Mouse (Mus musculus) liver, adult 2 months (tissue): ENCODE results near the gene Itsn1. TPM values are rescaled to one million over a fixed set of nuclear protein-coding genes. Genes with fewer than 3 reads are reported as not detected.
A peak's percentile ranks its signal among the peaks of the same experiment; 100 is the strongest.

Source experiments
- DNase-seq: peaks from one replicate; pipeline ENCODE4 v3.0.0-alpha.2; 2011; ENCODE audit warnings: low read depth, low spot score; ENCODE audit errors: extremely low read depth
- H3K27ac ChIP-seq: fragments of 200-500 bp; replicated peaks from 2 replicates; pipeline ENCODE4 v1.5.1; 2012; ENCODE audit warnings: low read depth, mild to moderate bottlenecking, control low read depth, inconsistent platforms, low read length; ENCODE audit not compliant: insufficient read depth
- H3K27me3 ChIP-seq: fragments of 200-500 bp; 2 replicates; pipeline ENCODE4 v1.6.1; 2012; ENCODE audit warnings: mild to moderate bottlenecking, moderate library complexity, low read length, inconsistent platforms; ENCODE audit not compliant: control insufficient read depth, insufficient read depth
- H3K36me3 ChIP-seq: fragments of 200-500 bp; 2 replicates; pipeline ENCODE4 v1.6.1; 2012; ENCODE audit warnings: low read length, inconsistent platforms; ENCODE audit not compliant: control insufficient read depth, insufficient read depth
- H3K4me1 ChIP-seq: fragments of 200-500 bp; 2 replicates; pipeline ENCODE4 v1.6.1; 2011; ENCODE audit warnings: low read length; ENCODE audit not compliant: control insufficient read depth, insufficient read depth
- H3K4me3 ChIP-seq: fragments of 200-500 bp; 2 replicates; pipeline ENCODE4 v1.5.1; 2011; ENCODE audit warnings: low read depth, mild to moderate bottlenecking, control low read depth, low read length, moderate library complexity; ENCODE audit not compliant: insufficient read depth
- H3K79me2 ChIP-seq: fragments of 200-500 bp; 2 replicates; pipeline ENCODE4 v1.6.1; 2012; ENCODE audit warnings: inconsistent platforms, mild to moderate bottlenecking, low read length, moderate library complexity; ENCODE audit not compliant: control insufficient read depth, insufficient read depth
- H3K9ac ChIP-seq: fragments of 200-500 bp; 2 replicates; pipeline ENCODE4 v1.6.1; 2012; ENCODE audit warnings: low read depth, mild to moderate bottlenecking, control low read depth, inconsistent platforms, low read length
- CTCF ChIP-seq: fragments of 200-500 bp; IDR thresholded peaks from 2 replicates; pipeline ENCODE4 v1.5.1; 2011; ENCODE audit warnings: low read depth, low read length, control low read depth
- POLR2A ChIP-seq: fragments of 200-500 bp; IDR thresholded peaks from 2 replicates; pipeline ENCODE4 v1.6.1; 2011; ENCODE audit warnings: low read length, control low read depth; ENCODE audit not compliant: insufficient read depth; ENCODE audit errors: extremely low read depth
- WGBS: fragments of 180-500 bp; shearing (Covaris S2); methylation state at CpG from one replicate; pipeline ENCODE4 v1.1.7; 2018; 5-methylcytosine and 5-hydroxymethylcytosine counted together
- polyA plus RNA-seq: library from polyadenylated mRNA; depleted of rRNA; stranded (reverse); fragments of >200 nt; gene quantifications from 2 replicates; pipeline ENCODE4 v1.2.3, GENCODE M21; 2012
- total RNA-seq: library from RNA; depleted of rRNA; stranded (reverse); fragments of >200 nt; gene quantifications from 2 replicates; pipeline ENCODE4 v1.2.3, GENCODE M21; 2014

The Itsn1 gene
- total and polyA plus RNA-seq, 2 experiments: 13.6 to 16.3 TPM

DNA sequence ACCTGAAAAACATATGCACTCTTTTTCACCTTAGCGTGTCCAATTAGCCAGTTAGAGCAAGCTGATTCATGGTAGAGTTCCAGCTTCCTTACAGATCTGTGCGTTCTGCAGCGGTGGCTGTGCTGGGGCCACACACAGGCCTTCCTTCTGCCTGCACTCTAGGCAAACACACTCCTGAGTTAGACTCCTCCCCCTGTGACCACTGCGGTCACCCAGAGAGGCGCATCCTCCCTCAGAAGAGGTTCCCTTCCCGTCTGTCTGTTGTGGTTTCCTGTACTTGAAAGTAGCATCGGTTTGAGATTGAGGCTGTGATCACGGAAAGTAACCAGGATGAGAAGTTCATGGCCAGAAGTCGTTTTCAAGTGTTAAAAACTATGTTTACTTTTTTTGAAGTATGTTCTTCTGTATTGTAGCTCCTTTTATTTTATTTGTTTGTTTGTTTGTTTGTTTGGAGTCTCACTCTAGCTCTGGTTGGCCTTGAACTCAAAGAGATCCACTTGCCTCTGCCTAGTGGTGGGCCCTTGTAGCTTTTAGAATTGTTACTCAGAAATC is 96.8 kb downstream of the Itsn1 start:
- Histone ChIP-seq H3K27me3 (no peaks in the 10 kb centered on the region), H3K4me1 (peaks cover 27% of the 10 kb centered on the region), H3K27ac (peak overlapping the region; percentile 7; the same call in 1 of the 2 replicates), H3K79me2 (peaks cover 4% of the 10 kb centered on the region; the same call in 1 of the 2 replicates), H3K36me3 (peaks cover 14% of the 10 kb centered on the region), H3K9ac (no peak overlapping the region), H3K4me3 (no peak overlapping the region)
- DNase-seq: peak; percentile 43
- TF ChIP-seq CTCF (no peak), POLR2A (no peak)
- WGBS: 36% methylated on average over 9 of the region's 9 CpGs

DNA sequence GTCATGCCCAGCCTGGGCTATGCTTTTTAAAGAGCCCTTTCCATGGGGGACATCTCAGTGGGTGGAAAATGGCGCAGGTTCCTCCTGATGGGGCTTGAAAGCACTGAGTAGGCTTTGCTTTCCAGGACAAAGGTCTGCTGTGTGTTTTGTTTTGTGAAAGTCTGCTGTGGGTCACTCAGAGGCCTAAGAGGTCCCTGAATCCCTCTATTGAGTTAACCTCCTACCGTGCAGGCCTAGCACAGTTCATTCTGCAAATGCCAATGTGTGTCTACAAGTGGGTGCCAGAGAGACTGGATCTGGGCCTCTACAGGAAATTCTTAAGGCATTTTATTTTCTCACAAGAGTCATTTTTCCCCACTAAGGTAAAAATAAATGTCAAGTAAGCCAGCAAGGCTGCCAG is 97.8 kb downstream of the Itsn1 start:
- Histone ChIP-seq H3K4me1 (peaks cover 27% of the 10 kb centered on the region), H3K36me3 (peaks cover 13% of the 10 kb centered on the region), H3K27ac (peak overlapping the region; percentile 86), H3K27me3 (no peaks in the 10 kb centered on the region), H3K9ac (no peak overlapping the region), H3K79me2 (peaks cover 4% of the 10 kb centered on the region; the same call in 1 of the 2 replicates), H3K4me3 (no peak overlapping the region)
- DNase-seq: peak; percentile 57
- WGBS: 35% methylated on average over 2 of the region's 2 CpGs
- TF ChIP-seq POLR2A (no peak), CTCF (no peak)

DNA sequence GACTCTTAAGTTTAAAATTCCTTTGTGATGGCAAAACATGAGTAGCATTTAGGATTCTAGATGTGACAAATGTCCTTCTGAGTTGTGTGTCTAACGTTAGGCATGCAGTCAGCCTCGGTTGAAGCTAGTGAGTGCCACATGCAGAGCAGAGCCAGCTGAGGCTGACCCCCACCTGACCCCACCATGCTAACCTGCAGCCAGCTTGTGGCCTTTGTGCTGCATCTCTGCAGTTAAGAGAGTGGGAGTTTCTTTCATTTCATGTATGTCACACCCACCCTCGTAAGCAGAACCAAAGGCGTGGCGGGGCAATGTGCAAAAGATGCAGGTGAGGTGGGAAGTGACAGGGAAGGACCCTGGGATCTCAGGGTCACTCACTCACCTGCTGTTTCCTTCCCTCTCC is 98.4 kb downstream of the Itsn1 start:
- Histone ChIP-seq H3K79me2 (peaks cover 4% of the 10 kb centered on the region; the same call in 1 of the 2 replicates), H3K4me1 (peaks cover 30% of the 10 kb centered on the region), H3K27me3 (no peaks in the 10 kb centered on the region), H3K27ac (peak overlapping the region; percentile 80), H3K36me3 (peaks cover 9% of the 10 kb centered on the region), H3K4me3 (no peak overlapping the region), H3K9ac (0 out of 2 replicates have a peak overlapping the region, but pooled peaks have one; percentile 38)
- DNase-seq: no peak
- WGBS: 41% methylated on average over 5 of the region's 5 CpGs
- TF ChIP-seq CTCF: no peak
- TF ChIP-seq POLR2A: no peak

DNA sequence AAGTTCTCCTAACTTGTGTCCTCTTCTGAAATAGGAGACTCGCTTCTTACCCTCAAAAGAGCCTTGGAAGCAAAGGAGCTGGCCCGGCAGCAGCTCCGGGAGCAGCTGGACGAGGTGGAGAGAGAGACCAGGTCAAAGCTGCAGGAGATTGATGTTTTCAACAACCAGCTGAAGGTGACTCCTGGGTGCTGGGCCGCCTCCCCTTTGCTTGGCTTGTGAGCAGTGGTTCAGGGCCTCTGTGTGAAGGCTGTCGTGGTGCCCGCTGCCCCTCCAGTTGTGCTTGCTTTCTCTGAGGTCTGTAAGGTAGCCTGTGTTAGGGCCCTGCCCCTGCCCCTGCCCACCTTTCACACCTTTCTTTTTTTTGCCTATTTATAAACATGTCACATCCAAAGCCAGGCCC is 99.1 kb downstream of the Itsn1 start:
- peak overlapping the region; percentile 91 for H3K27ac ChIP-seq
- 22% methylated on average over 7 of the region's 7 CpGs for WGBS

DNA sequence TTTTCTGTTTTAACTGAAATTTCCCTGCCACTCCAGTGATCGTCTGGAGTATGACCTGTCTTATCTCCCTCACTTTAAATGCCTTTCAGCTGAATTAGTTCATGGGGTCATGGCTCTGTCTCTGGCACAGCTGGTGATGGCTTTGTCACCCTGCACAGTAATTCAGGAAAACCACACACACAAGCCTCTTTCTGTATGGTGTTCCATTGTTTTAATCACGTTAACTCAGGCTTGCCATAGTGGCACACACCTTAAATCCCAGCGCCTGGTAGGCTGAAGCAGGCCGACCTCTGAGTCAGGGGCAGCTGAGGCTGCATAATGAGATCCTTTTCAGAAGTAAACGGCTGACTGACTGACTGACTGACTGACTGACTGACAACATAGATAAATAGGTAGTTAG is 99.5 kb downstream of the Itsn1 start:
- no peak overlapping the region; the same call in 1 of the 2 replicates for H3K9ac ChIP-seq
- H3K27ac ChIP-seq: peak overlapping the region; percentile 91
- no peak for TF ChIP-seq POLR2A
- TF ChIP-seq CTCF: no peak
- peaks cover 5% of the 10 kb centered on the region for H3K36me3 ChIP-seq
- H3K4me3 ChIP-seq: no peak overlapping the region
- peaks cover 37% of the 10 kb centered on the region for H3K4me1 ChIP-seq
- peaks cover 4% of the 10 kb centered on the region; the same call in 1 of the 2 replicates for H3K79me2 ChIP-seq
- H3K27me3 ChIP-seq: no peaks in the 10 kb centered on the region
- 43% methylated on average over 5 of the region's 5 CpGs for WGBS
- DNase-seq: peak; percentile 62

More for the DNA sequence above, 99.1 kb downstream of the Itsn1 start:
- DNase-seq: no peak
- Histone ChIP-seq H3K9ac (peak overlapping the region; percentile 5; the same call in 1 of the 2 replicates), H3K79me2 (peaks cover 4% of the 10 kb centered on the region; the same call in 1 of the 2 replicates), H3K36me3 (peaks cover 6% of the 10 kb centered on the region), H3K4me3 (no peak overlapping the region), H3K27me3 (no peaks in the 10 kb centered on the region), H3K4me1 (peaks cover 33% of the 10 kb centered on the region)
- TF ChIP-seq CTCF (no peak), POLR2A (no peak)

DNA sequence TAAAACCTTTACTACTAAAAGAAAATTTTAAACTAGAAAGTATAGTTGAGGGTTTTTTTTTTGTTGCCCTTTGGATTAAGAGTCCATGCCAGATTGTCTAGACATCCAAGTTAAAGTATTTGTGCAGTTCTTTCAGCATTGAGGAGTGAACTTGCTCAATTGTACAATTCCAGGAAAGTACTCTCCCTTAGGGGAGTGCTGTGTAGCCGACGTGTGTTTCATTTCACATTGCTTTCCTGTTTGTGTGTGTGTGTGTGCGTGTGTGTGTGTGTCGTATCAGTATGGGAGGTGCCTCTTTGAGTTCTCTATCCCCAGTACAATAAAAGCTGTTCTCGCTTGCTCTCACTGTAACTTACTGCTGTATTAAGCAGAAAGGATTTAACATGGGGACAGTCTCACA is 100.0 kb downstream of the Itsn1 start:
- peak; percentile 72 for DNase-seq
- Histone ChIP-seq H3K4me1 (peaks cover 40% of the 10 kb centered on the region), H3K27ac (peak overlapping the region; percentile 66), H3K4me3 (no peak overlapping the region), H3K27me3 (no peaks in the 10 kb centered on the region), H3K79me2 (peaks cover 4% of the 10 kb centered on the region; the same call in 1 of the 2 replicates), H3K36me3 (peaks cover 5% of the 10 kb centered on the region), H3K9ac (peak overlapping the region; percentile 4; the same call in 1 of the 2 replicates)
- WGBS: 19% methylated on average over 5 of the region's 5 CpGs
- TF ChIP-seq CTCF: no peak
- no peak for TF ChIP-seq POLR2A
